Mouse (Mus musculus) c-Kit-positive CD71-positive TER-119-negative erythroid progenitor cells, embryonic 14.5 days (primary cell): ENCODE data around the gene Supt16.

Experiments
- DNase-seq: peaks from one replicate; pipeline ENCODE4 v3.0.0-alpha.2; 2013; ENCODE audit warnings: low read depth

The Supt16 gene

DNA sequence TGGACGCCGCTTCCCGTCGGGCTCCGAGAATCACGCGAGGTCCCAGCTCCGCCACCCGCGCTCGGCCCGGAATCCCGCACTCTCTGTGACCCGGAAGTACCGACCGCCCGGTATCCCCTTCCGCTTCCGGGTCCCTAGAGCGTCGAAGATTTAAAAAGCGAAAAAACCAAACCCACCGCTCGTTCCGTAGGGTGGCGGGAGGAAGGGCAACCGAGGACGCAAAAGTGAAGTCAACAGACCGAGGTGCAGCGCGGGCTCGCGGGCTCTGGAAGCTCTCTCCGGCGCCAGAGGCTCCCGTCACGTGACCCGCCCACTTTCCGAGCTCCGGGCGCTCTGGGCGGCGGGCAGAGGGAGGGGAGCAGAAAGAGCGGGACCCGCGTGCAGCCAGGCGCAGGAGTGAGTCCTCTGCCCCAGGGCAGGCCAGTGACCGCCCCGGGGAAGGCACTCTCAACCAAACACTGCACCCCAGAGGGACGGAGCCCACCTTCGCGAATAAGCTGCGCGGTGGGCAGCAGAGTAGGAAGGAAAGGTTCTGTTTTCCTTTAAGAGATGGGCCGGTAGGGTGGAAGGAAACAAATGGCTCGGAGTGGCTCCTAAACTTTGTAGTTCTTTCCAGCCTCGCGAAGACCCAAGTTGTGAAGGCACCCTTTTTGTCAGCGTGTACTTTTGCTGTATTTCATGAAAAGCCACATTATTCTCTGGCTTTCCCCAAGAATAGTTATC lies at the start of gene Supt16:
Gene Supt16, minus strand, starts transcription at position 261 of the 723 bp plus-strand sequence.
- peak; percentile 67 for DNase-seq

DNA sequence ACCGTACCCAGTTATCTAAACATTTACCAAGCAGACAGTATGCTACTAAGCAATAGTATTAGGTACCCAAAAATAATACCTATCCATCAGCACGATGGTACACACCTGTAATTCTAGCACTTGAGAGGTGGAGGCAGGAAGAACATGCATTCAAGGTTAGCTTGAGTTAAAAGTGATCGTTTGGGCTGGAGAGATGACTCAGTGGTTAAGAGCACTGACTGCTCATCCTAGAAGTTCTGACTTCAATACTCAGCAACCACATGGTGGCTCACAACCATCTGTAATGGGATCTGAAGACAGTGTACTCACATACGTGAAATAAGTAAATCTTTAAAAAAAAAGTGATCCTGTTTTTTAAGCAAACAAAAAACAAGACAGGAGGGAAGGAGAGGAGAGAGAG lies 48.9 kb upstream of the Supt16 start:
- DNase-seq = no peak

DNA sequence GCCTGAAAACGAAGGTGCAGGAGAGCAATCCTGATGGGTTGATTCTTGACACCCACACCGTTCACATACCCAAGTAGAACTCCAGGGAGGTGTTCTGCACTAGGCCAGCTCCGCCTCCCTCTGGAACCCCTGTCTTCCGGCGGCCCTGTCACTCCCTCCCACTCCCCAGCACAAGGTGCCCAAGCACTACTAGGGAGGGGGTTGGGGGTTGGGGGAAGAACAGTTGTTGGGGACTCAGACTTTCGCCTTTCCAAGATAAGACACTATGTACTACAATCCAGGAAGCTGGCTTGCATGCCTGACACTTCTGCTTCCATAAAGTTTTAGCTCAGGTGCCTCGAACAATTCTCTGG lies 47.5 kb upstream of the Supt16 start:
- no peak for DNase-seq

GRCm38 (mm10) chr14:52244041-52244689 lies 46.9 kb upstream of the Supt16 start:
- peak; percentile 100 for DNase-seq

- no peak for DNase-seq
Observed at GRCm38 (mm10) chr14:52236216-52236615, 39.0 kb upstream of the Supt16 start.

GRCm38 (mm10) chr14:52235165-52235564 lies 37.9 kb upstream of the Supt16 start:
- DNase-seq = no peak

GRCm38 (mm10) chr14:52232249-52232648 lies 35.0 kb upstream of the Supt16 start:
- DNase-seq = no peak

- no peak for DNase-seq
Observed at GRCm38 (mm10) chr14:52225972-52226371, 28.8 kb upstream of the Supt16 start.

DNA sequence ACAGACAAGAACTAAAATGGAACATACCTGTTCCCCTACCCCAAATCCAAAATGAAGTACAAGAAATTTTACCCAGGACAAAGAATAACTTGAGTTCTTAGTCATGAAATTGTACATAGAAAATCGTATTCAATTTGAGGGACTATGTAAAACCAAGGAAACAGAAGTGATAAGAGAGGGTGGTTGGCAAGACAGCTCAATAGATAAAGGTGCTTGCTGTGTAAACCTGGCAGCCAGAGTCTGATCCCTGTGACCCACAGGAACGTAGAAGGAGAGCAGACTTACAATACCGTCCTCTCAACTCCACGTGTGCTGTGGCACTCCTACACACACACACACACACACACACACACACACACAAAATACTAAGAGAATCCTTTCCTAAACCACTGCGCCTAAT lies 20.0 kb upstream of the Supt16 start:
- no peak for DNase-seq

DNA sequence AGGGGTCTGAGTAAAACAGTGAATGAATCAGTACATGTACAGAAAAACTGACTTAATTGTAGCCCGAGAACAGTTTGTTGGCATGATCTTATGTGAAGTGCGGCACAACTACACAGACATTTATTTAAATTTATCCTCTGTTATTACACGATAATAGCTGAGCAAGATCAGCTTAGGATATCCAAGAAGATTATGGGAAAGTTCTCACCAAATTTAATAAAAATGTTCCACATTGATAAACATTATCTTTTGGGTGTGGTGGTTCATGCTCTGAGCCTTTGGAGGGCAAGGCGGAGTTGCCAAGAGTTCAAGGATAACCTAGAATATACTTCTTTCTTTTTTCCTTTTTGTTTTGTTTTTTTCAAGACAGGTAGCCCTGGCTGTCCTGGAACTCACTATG lies 2.2 kb upstream of the Supt16 start:
- DNase-seq = peak; percentile 43

DNA sequence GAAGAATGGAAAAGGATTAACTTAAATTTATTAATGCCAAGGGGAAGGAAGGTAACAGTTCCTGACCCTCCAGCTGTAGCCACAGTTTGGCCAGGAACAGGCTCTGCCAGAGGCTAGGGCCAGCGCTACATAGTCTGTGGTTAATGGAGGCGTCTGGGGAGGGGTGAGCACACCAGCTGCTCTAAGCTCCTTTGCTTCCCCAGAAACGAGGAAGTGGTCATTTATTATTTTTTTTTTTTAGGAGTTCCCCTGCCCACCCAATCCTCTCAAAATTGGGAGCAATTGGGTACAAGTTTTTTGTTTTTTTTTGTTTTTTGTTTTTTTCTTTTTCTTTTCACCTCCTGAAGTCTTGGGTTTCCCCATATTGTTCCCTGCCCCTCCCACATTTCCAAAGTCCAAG lies 925 bp upstream of the Supt16 start:
- no peak for DNase-seq

GRCm38 (mm10) chr14:52196230-52197155 lies 723 bp downstream of the Supt16 start:
- DNase-seq = no peak

- DNase-seq = peak; percentile 83
Observed at GRCm38 (mm10) chr14:52195691-52196090, 1.5 kb downstream of the Supt16 start.

DNA sequence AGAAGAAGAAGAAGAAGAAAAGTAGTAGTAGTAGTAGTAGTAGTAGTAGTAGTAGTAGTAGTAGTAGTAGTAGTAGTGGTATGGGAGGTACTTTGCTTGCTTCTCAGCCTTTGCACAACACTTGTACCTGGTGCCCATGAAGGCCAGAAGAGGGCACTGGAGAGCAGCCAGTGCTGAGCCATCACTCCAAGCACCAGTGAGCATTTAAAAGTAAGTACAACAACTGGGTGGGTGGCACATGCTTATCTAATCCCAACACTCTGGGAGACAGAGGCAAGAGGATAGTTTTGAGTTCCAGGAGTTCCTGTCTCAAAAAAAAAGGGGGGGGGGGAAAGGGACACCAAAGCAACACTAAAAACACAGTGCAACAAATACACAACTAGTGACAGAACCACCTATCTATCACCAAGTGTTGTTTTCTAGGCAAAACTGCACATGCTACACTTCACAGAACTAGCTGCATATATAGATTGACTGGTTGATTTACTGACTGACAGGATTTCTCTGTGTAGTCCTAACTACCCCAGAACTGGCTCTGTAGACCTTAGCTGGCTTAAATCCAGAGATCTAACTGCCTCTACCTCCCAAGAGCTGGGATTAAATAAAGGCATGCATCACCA lies 6.4 kb downstream of the Supt16 start:
- DNase-seq = peak; percentile 88

- DNase-seq = no peak
Observed at GRCm38 (mm10) chr14:52189519-52189918, 7.7 kb downstream of the Supt16 start.

GRCm38 (mm10) chr14:52188788-52189187 lies 8.4 kb downstream of the Supt16 start:
- DNase-seq = no peak

DNA sequence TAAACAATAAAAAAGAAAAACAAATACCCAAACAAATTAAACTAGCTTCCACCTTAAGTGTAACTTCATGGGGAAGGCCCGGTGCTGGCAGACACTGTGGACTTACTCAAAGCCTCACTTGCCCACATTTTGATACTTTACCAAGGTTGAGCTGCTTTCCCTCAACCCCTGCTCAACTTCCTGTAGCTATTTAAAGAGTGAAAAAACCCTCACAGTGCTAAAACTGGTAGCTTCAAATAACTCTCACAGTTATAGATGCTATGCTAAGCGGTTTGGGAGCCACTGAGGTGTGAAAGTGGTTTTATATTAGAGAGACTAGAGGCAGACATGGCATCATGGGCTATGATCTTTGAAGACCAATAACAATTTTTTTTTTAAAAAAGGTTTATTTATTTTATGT lies 30.6 kb downstream of the Supt16 start:
- DNase-seq = no peak

GRCm38 (mm10) chr14:52160911-52161310 lies 36.3 kb downstream of the Supt16 start:
- no peak for DNase-seq

DNA sequence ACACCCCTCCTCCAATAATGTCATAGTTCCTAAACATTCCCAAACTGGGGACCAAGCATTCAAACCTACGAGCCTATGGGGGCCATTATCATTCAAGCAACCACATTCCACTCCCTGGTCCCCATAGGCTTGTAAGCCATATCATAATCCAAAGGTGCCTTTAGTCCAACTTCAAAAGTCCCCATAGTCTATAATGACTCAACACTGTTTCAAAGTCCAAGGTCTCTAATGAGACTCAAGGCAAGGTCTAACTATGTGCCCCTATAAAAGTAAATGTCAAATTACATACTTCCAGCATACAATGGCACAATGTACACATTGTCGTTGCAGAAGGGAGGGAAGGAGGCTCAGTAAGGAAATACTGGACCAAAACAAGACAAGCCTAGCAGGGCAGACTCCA lies 42.2 kb downstream of the Supt16 start:
- DNase-seq = no peak

DNA sequence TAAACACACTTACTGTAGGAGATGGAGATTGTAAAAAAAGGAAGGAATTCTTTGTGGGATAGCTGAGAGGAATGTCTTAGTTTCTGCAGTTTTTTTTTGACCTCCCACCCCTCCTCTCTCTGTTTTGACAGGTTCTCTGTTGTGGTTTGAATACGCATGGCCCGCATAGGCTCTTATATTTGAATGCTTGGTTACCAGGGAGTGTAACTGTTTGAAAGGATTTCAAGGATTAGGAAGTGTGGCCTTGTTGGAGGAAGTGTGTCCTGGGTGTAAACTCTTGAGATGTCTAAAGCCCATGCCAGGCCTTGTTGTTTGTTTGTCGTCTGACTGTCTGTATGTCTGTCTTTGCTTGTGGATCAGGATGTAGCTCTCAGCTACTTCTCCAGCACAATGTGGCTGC lies 44.6 kb downstream of the Supt16 start:
- DNase-seq = no peak

DNA sequence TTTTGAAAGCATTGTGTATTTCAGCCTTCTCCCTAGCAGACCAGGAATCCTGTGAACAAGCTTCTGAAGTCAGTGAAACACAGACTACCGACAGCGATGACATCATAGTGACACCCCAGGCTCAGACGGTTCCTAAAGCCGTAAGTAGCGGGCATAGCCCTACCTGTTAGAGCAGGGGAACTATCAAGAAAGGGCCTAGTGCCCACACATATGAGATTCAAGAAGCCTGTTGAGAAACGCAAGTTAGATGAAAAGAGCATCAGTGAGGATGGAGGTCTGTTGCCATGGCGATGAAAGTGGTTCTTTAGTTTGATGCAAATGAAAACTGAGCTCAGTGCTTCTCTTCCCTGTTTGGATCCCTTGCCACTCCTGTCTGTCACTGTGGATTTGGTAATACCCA lies 45.0 kb downstream of the Supt16 start:
- no peak for DNase-seq

DNA sequence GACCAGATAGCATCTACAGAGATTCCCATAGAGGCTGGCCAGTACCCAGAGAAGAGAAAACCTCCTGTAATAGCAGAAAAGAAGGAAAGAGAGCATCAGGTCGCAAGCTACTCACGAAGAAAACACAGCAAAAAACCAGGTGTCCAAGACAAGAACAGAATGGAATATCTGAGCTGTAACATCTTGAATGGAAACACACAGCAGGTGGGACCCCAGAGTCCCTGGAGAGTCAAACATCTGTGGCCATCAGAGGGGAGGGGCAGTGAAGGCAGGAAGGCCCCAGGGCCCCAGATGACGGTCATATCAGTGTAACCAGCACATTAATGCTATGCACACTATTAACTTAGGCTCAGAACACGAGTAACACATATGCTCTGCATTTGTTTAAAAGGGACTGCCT lies 47.3 kb downstream of the Supt16 start:
- no peak for DNase-seq
